ENCODE assay signal across 22 mouse cellular contexts in genomic region chr4:141725277-141725676, GRCm38 (mm10). TPM values are rescaled to one million over a fixed set of nuclear protein-coding genes. Genes with fewer than 3 reads are reported as not detected.
DNase-seq lines count a peak whose midpoint lies in the region; ATAC-seq and TF ChIP-seq lines count a peak whose summit lies in the region.
"Had no signal": no experiment of that assay in that cellular context is flagged by ENCODE, and none has a peak within 500 bp of the region (broad histone marks: within the 10 kb centered on the region; RNA-seq: fewer than 3 reads in every experiment).

No protein-coding gene starts in this region.

- no peak overlapping the region for H3K9ac ChIP-seq in intestine, embryonic 15.5 days
- no peak overlapping the region for H3K9ac ChIP-seq in intestine, postnatal 0 days (ENCODE audit: low read depth, low read length)
- H3K9ac ChIP-seq in liver, embryonic 12.5 days, result no peak overlapping the region
- H3K9ac ChIP-seq in liver, embryonic 16.5 days (ENCODE audit: low read depth, low read length), result no peak overlapping the region
- H3K9ac ChIP-seq in stomach, postnatal 0 days (ENCODE audit: low read length), result no peak overlapping the region
- H3K9ac ChIP-seq: embryonic facial prominence, embryonic 15.5 days; forebrain, embryonic 15.5 days; heart, embryonic 13.5 days; hindbrain, embryonic 12.5 days; midbrain, embryonic 15.5 days; neural tube, embryonic 12.5 days had no signal

- no peak for DNase-seq in liver
- DNase-seq in stomach, postnatal 0 days (ENCODE audit: low spot score), result no peak
- no peak for DNase-seq in heart, adult 9 months (ENCODE audit: low spot score in 2 of 2)
- DNase-seq: adrenal gland, postnatal 25 days; cerebellum, adult 9-10 months; gastrocnemius, postnatal 14 days; heart, postnatal 14 days; right cerebral cortex, postnatal 14 days; thymus, adult 18-20 months; thymus, postnatal 4 days had no signal

- 66% methylated on average over 5 of the region's 5 CpGs for WGBS in intestine, embryonic 15.5 days
- WGBS in intestine, postnatal 0 days, result 65% methylated on average over 5 of the region's 5 CpGs
- 66% methylated on average over 5 of the region's 5 CpGs for WGBS in liver, embryonic 12.5 days (ENCODE audit: insufficient replicate concordance)
- 68% methylated on average over 5 of the region's 5 CpGs for WGBS in liver, embryonic 16.5 days (ENCODE audit: insufficient replicate concordance)
- 59% methylated on average over 5 of the region's 5 CpGs for WGBS in stomach, postnatal 0 days

- no peak for TF ChIP-seq EP300 in stomach, postnatal 0 days (optimal IDR thresholded peaks at IDR 0.05)

- TF ChIP-seq CTCF in intestine, postnatal 0 days (IDR thresholded peaks at IDR 0.05; ENCODE audit: low read depth), result no peak
- no peak for TF ChIP-seq CTCF in stomach, postnatal 0 days (IDR thresholded peaks at IDR 0.05; ENCODE audit: low read depth)

- H3K36me3 ChIP-seq in intestine, embryonic 15.5 days, result no peaks in the 10 kb centered on the region
- 0 out of 2 replicates have a peak, but pooled peaks cover 1% of the 10 kb centered on the region for H3K36me3 ChIP-seq in intestine, postnatal 0 days (ENCODE audit: control insufficient read depth, insufficient read depth)
- peaks cover 13% of the 10 kb centered on the region for H3K36me3 ChIP-seq in liver, embryonic 12.5 days
- H3K36me3 ChIP-seq in liver, embryonic 16.5 days (ENCODE audit: control insufficient read depth, insufficient read depth), result peaks cover 3% of the 10 kb centered on the region
- H3K36me3 ChIP-seq in stomach, postnatal 0 days (ENCODE audit: control insufficient read depth, insufficient read depth, low read length), result peaks cover under 1% of the 10 kb centered on the region; the same call in 1 of the 2 replicates
- H3K36me3 ChIP-seq: embryonic facial prominence, embryonic 15.5 days; forebrain, embryonic 15.5 days; midbrain, embryonic 15.5 days; neural tube, embryonic 12.5 days had no signal

- no peak overlapping the region for H3K4me3 ChIP-seq in intestine, embryonic 15.5 days (replicated peaks)
- no peak overlapping the region for H3K4me3 ChIP-seq in intestine, postnatal 0 days (ENCODE audit: low read depth, low read length)
- H3K4me3 ChIP-seq in liver, embryonic 12.5 days, result no peak overlapping the region
- no peak overlapping the region for H3K4me3 ChIP-seq in liver, embryonic 16.5 days (ENCODE audit: low read depth, low read length)
- no peak overlapping the region for H3K4me3 ChIP-seq in stomach, postnatal 0 days (ENCODE audit: low read depth, low read length)
- H3K4me3 ChIP-seq: embryonic facial prominence, embryonic 15.5 days; forebrain, embryonic 15.5 days; heart, embryonic 13.5 days; hindbrain, embryonic 12.5 days; midbrain, embryonic 15.5 days; neural tube, embryonic 12.5 days had no signal

- no peaks in the 10 kb centered on the region for H3K9me3 ChIP-seq in intestine, embryonic 15.5 days
- no peaks in the 10 kb centered on the region for H3K9me3 ChIP-seq in intestine, postnatal 0 days (ENCODE audit: control insufficient read depth)
- peaks cover 1% of the 10 kb centered on the region; the same call in 1 of the 2 replicates for H3K9me3 ChIP-seq in liver, embryonic 12.5 days (replicated peaks)
- no peaks in the 10 kb centered on the region for H3K9me3 ChIP-seq in liver, embryonic 16.5 days (replicated peaks; ENCODE audit: control insufficient read depth, low read length)
- H3K9me3 ChIP-seq in stomach, postnatal 0 days (ENCODE audit: control insufficient read depth, low read length), result no peaks in the 10 kb centered on the region
- H3K9me3 ChIP-seq: embryonic facial prominence, embryonic 15.5 days; forebrain, embryonic 15.5 days; heart, embryonic 13.5 days; hindbrain, embryonic 12.5 days; midbrain, embryonic 15.5 days; neural tube, embryonic 12.5 days had no signal

- H3K27ac ChIP-seq in intestine, embryonic 15.5 days, result peak overlapping the region; percentile 18; the same call in 1 of the 2 replicates
- no peak overlapping the region; the same call in 1 of the 2 replicates for H3K27ac ChIP-seq in intestine, postnatal 0 days (ENCODE audit: low read depth, low read length)
- 0 out of 2 replicates have a peak overlapping the region, but pooled peaks have one; percentile 21 for H3K27ac ChIP-seq in liver, embryonic 12.5 days
- peak overlapping the region; percentile 39; the same call in 1 of the 2 replicates for H3K27ac ChIP-seq in liver, embryonic 16.5 days (ENCODE audit: low read length)
- H3K27ac ChIP-seq in stomach, postnatal 0 days (replicated peaks), result peak overlapping the region; percentile 67; the same call in 1 of the 2 replicates
- H3K27ac ChIP-seq: embryonic facial prominence, embryonic 15.5 days; forebrain, embryonic 15.5 days; hindbrain, embryonic 12.5 days; kidney, postnatal 0 days; midbrain, embryonic 15.5 days; neural tube, embryonic 12.5 days had no signal

- H3K4me2 ChIP-seq in intestine, embryonic 15.5 days (replicated peaks), result no peak overlapping the region
- no peak overlapping the region for H3K4me2 ChIP-seq in intestine, postnatal 0 days (replicated peaks; ENCODE audit: low read depth)
- no peak overlapping the region for H3K4me2 ChIP-seq in liver, embryonic 12.5 days
- no peak overlapping the region for H3K4me2 ChIP-seq in liver, embryonic 16.5 days (ENCODE audit: low read depth, low read length)
- no peak overlapping the region for H3K4me2 ChIP-seq in stomach, postnatal 0 days (replicated peaks; ENCODE audit: low read depth)
- H3K4me2 ChIP-seq: embryonic facial prominence, embryonic 15.5 days; forebrain, embryonic 15.5 days; heart, embryonic 13.5 days; hindbrain, embryonic 12.5 days; midbrain, embryonic 15.5 days; neural tube, embryonic 12.5 days had no signal

- peaks cover 20% of the 10 kb centered on the region for H3K4me1 ChIP-seq in intestine, embryonic 15.5 days (replicated peaks)
- no peaks in the 10 kb centered on the region; the same call in 1 of the 2 replicates for H3K4me1 ChIP-seq in intestine, postnatal 0 days (replicated peaks; ENCODE audit: control insufficient read depth, insufficient read depth, low read length)
- peaks cover 49% of the 10 kb centered on the region for H3K4me1 ChIP-seq in liver, embryonic 12.5 days
- H3K4me1 ChIP-seq in liver, embryonic 16.5 days (ENCODE audit: control insufficient read depth, low read depth, low read length), result peaks cover 38% of the 10 kb centered on the region
- H3K4me1 ChIP-seq in stomach, postnatal 0 days (replicated peaks; ENCODE audit: control insufficient read depth, insufficient read depth), result 0 out of 2 replicates have a peak, but pooled peaks cover 3% of the 10 kb centered on the region

- ATAC-seq in intestine, embryonic 15.5 days, result no peak
- ATAC-seq in intestine, postnatal 0 days, result no peak
- ATAC-seq in liver, embryonic 12.5 days, result no peak
- no peak for ATAC-seq in liver, embryonic 16.5 days (ENCODE audit: low read depth)
- ATAC-seq in stomach, postnatal 0 days (ENCODE audit: low FRiP score, low TSS enrichment), result no peak
- no peak for ATAC-seq in activated CD4-positive, CD25-positive, alpha-beta regulatory T cell, adult 4 months
- ATAC-seq: forebrain, embryonic 15.5 days; midbrain, embryonic 15.5 days had no signal

- no peaks in the 10 kb centered on the region for H3K27me3 ChIP-seq in intestine, embryonic 15.5 days (replicated peaks)
- no peaks in the 10 kb centered on the region for H3K27me3 ChIP-seq in intestine, postnatal 0 days (replicated peaks; ENCODE audit: control insufficient read depth, insufficient read depth, low read length)
- peaks cover 9% of the 10 kb centered on the region; the same call in 1 of the 2 replicates for H3K27me3 ChIP-seq in liver, embryonic 12.5 days (replicated peaks)
- H3K27me3 ChIP-seq in liver, embryonic 16.5 days (ENCODE audit: control insufficient read depth, insufficient read depth, low read depth, low read length), result no peaks in the 10 kb centered on the region
- no peaks in the 10 kb centered on the region for H3K27me3 ChIP-seq in stomach, postnatal 0 days (ENCODE audit: control insufficient read depth, insufficient read depth, low read length)
- H3K27me3 ChIP-seq: embryonic facial prominence, embryonic 15.5 days; forebrain, embryonic 15.5 days; heart, embryonic 13.5 days; midbrain, embryonic 15.5 days; neural tube, embryonic 12.5 days had no signal

RNA-seq across cellular contexts. Expression of gene Ddi2, which starts 2.1 kb away (rescaled TPM):
- polyA plus RNA-seq in intestine, embryonic 15.5 days (2015; fragmentation: Nextera tagmentation; extraction: Ambion mirVana), result 23.3 and 24.4 TPM in 2 replicates
- 15.9 and 16.7 TPM in 2 replicates for polyA plus RNA-seq in intestine, postnatal 0 days (2015; fragmentation: Nextera tagmentation; extraction: Ambion mirVana)
- 28.0 and 28.6 TPM in 2 replicates for polyA plus RNA-seq in liver, embryonic 12.5 days (2016; fragmentation: Nextera tagmentation; extraction: Ambion mirVana)
- 13.9 and 14.5 TPM in 2 replicates for polyA plus RNA-seq in liver, embryonic 16.5 days (2015; fragmentation: Nextera tagmentation; extraction: Ambion mirVana)
- polyA plus RNA-seq in stomach, postnatal 0 days (2015; fragmentation: Nextera tagmentation; extraction: Ambion mirVana), result 14.4 TPM in 2 replicates
- polyA plus RNA-seq in activated CD4-positive, CD25-positive, alpha-beta regulatory T cell, adult 4 months (2017; shearing (Covaris generic)), result 10 to 100 TPM; 14.1 to 15.6 TPM

RNA-seq across cellular contexts. Expression of gene Agmat, which starts 21.2 kb away (rescaled TPM):
- 36.7 and 41.9 TPM in 2 replicates for polyA plus RNA-seq in intestine, embryonic 15.5 days (2015; fragmentation: Nextera tagmentation; extraction: Ambion mirVana)
- 106 and 109 TPM in 2 replicates for polyA plus RNA-seq in intestine, postnatal 0 days (2015; fragmentation: Nextera tagmentation; extraction: Ambion mirVana)
- 16.0 and 16.3 TPM in 2 replicates for polyA plus RNA-seq in liver, embryonic 12.5 days (2016; fragmentation: Nextera tagmentation; extraction: Ambion mirVana)
- 25.9 and 28.3 TPM in 2 replicates for polyA plus RNA-seq in liver, embryonic 16.5 days (2015; fragmentation: Nextera tagmentation; extraction: Ambion mirVana)
- 0.13 and 0.34 TPM in 2 replicates for polyA plus RNA-seq in stomach, postnatal 0 days (2015; fragmentation: Nextera tagmentation; extraction: Ambion mirVana)
- polyA plus RNA-seq in activated CD4-positive, CD25-positive, alpha-beta regulatory T cell, adult 4 months (2017; shearing (Covaris generic)), result not detected
- polyA plus RNA-seq: forebrain, embryonic 15.5 days; hindbrain, embryonic 12.5 days; midbrain, embryonic 15.5 days; neural tube, embryonic 12.5 days had no signal

RNA-seq across cellular contexts. Expression of gene Rsc1a1, which starts 39.9 kb away (rescaled TPM):
- not detected in 2 replicates for polyA plus RNA-seq in intestine, embryonic 15.5 days (2015; fragmentation: Nextera tagmentation; extraction: Ambion mirVana)
- polyA plus RNA-seq in intestine, postnatal 0 days (2015; fragmentation: Nextera tagmentation; extraction: Ambion mirVana), result not detected in 2 replicates
- polyA plus RNA-seq in liver, embryonic 12.5 days (2016; fragmentation: Nextera tagmentation; extraction: Ambion mirVana), result 0.74 TPM in 1 of 2 replicates, not detected in the other
- polyA plus RNA-seq in liver, embryonic 16.5 days (2015; fragmentation: Nextera tagmentation; extraction: Ambion mirVana), result not detected in 2 replicates
- polyA plus RNA-seq in stomach, postnatal 0 days (2015; fragmentation: Nextera tagmentation; extraction: Ambion mirVana), result not detected in 2 replicates
- polyA plus RNA-seq in activated CD4-positive, CD25-positive, alpha-beta regulatory T cell, adult 4 months (2017; shearing (Covaris generic)), result not detected
- polyA plus RNA-seq: embryonic facial prominence, embryonic 15.5 days; forebrain, embryonic 15.5 days; kidney, postnatal 0 days; neural tube, embryonic 12.5 days had no signal

Comparison
In these comparisons a context has a peak if more than half of its experiments do, and no peak if none do; other contexts are left out.
1. RNA of gene Agmat, which starts 21.2 kb away (polyA plus RNA-seq): 106 to 109 TPM in intestine, postnatal 0 days, 36.7 to 41.9 TPM in intestine, embryonic 15.5 days, 25.9 to 28.3 TPM in liver, embryonic 16.5 days and 16.0 to 16.3 TPM in liver, embryonic 12.5 days; 0.13 to 0.34 TPM in stomach, postnatal 0 days and not detected in activated CD4-positive, CD25-positive, alpha-beta regulatory T cell, adult 4 months; every median in the first group is over 10 times any median in the second.